Mouse (Mus musculus) v-Abl transformed pro-B cells (cell line): Measurements from ENCODE around the gene Dhx29.
"Not testable (repeated sequence)": the region's sequence is repeated elsewhere in the genome, so short reads cannot be mapped to it uniquely, and the experiment has no call there.

ENCODE experiments used
- in situ Hi-C, 2 experiments: fragments of 400-800 bp; cut with MboI; formaldehyde crosslinking; loops; one replicate each; pipeline ENCODE4 v1.15.1; 2025; ENCODE audit not compliant: unreplicated experiment in 2 of 2

Dhx29 gene

GRCm38 (mm10) chr13:112985605-112986450 lies 58.6 kb downstream of the Dhx29 start:
- in situ Hi-C loops = loop anchor here in 1 of 2 experiments (5.0 kb wide), 1 partner anchor 59 kb away; the partner anchor contains the start of genes Dhx29 and Mtrex

- in situ Hi-C loops = loop anchor here in 1 of 2 experiments (5.0 kb wide), 1 partner anchor 59 kb away; the partner anchor contains the start of genes Dhx29 and Mtrex
Measured at GRCm38 (mm10) chr13:112986451-112986950, 59.2 kb downstream of the Dhx29 start.

- in situ Hi-C loops = loop anchor here in 1 of 2 experiments (5.0 kb wide), 1 partner anchor 60 kb away; the partner anchor contains the start of genes Dhx29 and Mtrex
Measured at GRCm38 (mm10) chr13:112987532-112987943, 60.3 kb downstream of the Dhx29 start, which contains the start of gene Ccno. Gene Ccno (plus strand): TSS chr13:112987802.

GRCm38 (mm10) chr13:112987991-112988390 lies 60.7 kb downstream of the Dhx29 start:
- in situ Hi-C loops = loop anchor here in 1 of 2 experiments (5.0 kb wide), 1 partner anchor 61 kb away; the partner anchor contains the start of genes Dhx29 and Mtrex

- in situ Hi-C loops = loop anchor here in 1 of 2 experiments (5.0 kb wide), 1 partner anchor 62 kb away; the partner anchor contains the start of genes Dhx29 and Mtrex
Measured at GRCm38 (mm10) chr13:112988866-112989265, 61.6 kb downstream of the Dhx29 start.

GRCm38 (mm10) chr13:112989541-112989940 lies 62.3 kb downstream of the Dhx29 start:
- in situ Hi-C loops = loop anchor here in 1 of 2 experiments (5.0 kb wide), 1 partner anchor 62 kb away; the partner anchor contains the start of genes Dhx29 and Mtrex

GRCm38 (mm10) chr13:112990346-112990745 lies 63.1 kb downstream of the Dhx29 start:
- in situ Hi-C loops = loop anchor here in 1 of 2 experiments (5.0 kb wide), 1 partner anchor 37 kb away; no protein-coding TSS in a partner anchor

GRCm38 (mm10) chr13:112993531-112994152 lies 66.4 kb downstream of the Dhx29 start, which contains the start of gene Mcidas:
Gene Mcidas (plus strand): TSS chr13:112993845.
- in situ Hi-C loops = loop anchor here in 1 of 2 experiments (5.0 kb wide), 1 partner anchor 34 kb away; no protein-coding TSS in a partner anchor

- in situ Hi-C loops = loop anchor here in 1 of 2 experiments (5.0 kb wide), 1 partner anchor 33 kb away; no protein-coding TSS in a partner anchor
Measured at GRCm38 (mm10) chr13:112994191-112994590, 66.9 kb downstream of the Dhx29 start.

- in situ Hi-C loops = no loop called here
Measured at GRCm38 (mm10) chr13:112996407-112996806, 69.2 kb downstream of the Dhx29 start.

GRCm38 (mm10) chr13:112997369-112997768 lies 70.1 kb downstream of the Dhx29 start:
- in situ Hi-C loops = no loop called here

GRCm38 (mm10) chr13:112998427-112999201 lies 71.4 kb downstream of the Dhx29 start:
- in situ Hi-C loops = no loop called here

GRCm38 (mm10) chr13:113000090-113000489 lies 72.8 kb downstream of the Dhx29 start:
- in situ Hi-C loops = no loop called here

- in situ Hi-C loops = no loop called here
Measured at GRCm38 (mm10) chr13:113000576-113001318, 73.5 kb downstream of the Dhx29 start.

- in situ Hi-C loops = no loop called here
Measured at GRCm38 (mm10) chr13:113012683-113013082, 85.4 kb downstream of the Dhx29 start.

- in situ Hi-C loops = not testable (repeated sequence)
Measured at GRCm38 (mm10) chr13:113013174-113013953, 86.1 kb downstream of the Dhx29 start.
